Mouse (Mus musculus): ENCODE results near the gene Senp2. TPM values are rescaled to one million over a fixed set of nuclear protein-coding genes. Genes with fewer than 3 reads are reported as not detected.
"Not testable (repeated sequence)": the region's sequence is repeated elsewhere in the genome, so short reads cannot be mapped to it uniquely, and the experiment has no call there.

Gene Senp2
- 10 to 100 TPM; 34.9 to 39.6 TPM for total RNA-seq (2021)
- long read RNA-seq, experiment 1, full-length matches to known transcripts, result 12 of 23 reads
- long read RNA-seq, experiment 1, partial matches to known transcripts, result 4 of 23 reads
- long read RNA-seq, experiment 1, other reads (novel, unspliced or antisense), result 7 of 23 reads
- long read RNA-seq, experiment 2, full-length matches to known transcripts, result 11 of 19 reads
- long read RNA-seq, experiment 2, partial matches to known transcripts, result 3 of 19 reads
- long read RNA-seq, experiment 2, other reads (novel, unspliced or antisense), result 5 of 19 reads

DNA sequence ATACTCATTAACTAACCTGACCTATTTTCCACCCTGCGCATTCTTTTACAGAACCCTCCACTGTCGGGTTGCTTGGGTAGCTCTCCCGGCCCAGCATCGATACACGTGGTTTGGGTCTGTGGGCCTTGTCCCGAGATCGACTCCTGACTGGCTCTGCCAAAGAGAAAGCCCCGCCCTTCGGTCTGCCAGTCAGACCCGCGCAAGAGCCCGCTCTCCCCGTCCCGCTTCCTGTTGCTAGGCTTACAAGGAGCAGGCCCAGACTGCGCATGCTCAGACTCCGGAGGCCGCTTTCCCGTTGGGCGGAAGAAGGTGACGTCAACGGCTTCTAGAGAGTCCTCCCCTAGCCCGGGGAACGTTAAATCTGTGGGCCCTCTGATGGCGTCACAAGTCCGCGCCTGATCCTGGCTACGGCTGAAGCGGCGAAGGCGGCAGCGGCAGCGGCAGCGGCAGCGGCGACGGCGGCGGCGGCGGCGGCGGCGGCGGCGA lies at the start of gene Senp2:
TSS of gene Senp2 (plus strand) at position 386 of the 486 bp plus-strand sequence.
- peak; percentile 100 for DNase-seq

DNA sequence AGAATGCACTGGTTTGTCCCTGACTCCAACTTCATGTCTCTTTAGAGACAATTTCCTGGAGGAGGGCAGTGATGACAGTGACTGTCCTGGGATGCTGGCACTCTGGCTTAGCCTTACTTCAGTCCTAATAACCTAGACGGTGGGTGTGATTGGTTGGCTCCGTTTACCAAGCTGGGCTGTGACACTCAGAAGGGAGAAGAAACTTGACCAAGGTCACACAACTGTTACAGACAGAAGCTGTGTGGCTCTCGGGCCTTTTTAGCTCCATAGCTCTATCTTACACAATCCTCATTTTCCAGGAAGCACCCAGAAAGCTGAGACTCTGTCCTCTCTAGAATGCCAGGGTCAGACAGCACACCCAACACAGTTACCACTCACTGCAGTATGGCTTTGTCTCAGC lies 43.7 kb upstream of the Senp2 start:
- DNase-seq, result peak; percentile 11

DNA sequence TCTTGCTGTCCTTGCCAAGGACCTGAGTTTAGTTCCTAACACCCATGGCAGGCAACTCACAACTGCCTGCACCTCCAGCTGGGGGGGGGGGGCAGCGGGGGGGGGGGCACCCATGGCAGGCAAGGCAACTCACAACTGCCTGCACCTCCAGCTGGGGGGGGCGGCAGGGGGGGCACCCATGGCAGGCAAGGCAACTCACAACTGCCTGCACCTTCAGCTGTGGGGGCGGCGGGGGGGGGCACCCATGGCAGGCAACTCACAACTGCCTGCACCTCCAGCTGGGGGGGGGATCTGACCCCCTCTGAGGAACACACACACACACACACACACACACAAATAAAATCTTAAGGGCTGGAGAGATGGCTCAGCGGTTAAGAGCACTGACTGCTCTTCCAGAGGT lies 39.4 kb upstream of the Senp2 start:
- no peak for DNase-seq

DNA sequence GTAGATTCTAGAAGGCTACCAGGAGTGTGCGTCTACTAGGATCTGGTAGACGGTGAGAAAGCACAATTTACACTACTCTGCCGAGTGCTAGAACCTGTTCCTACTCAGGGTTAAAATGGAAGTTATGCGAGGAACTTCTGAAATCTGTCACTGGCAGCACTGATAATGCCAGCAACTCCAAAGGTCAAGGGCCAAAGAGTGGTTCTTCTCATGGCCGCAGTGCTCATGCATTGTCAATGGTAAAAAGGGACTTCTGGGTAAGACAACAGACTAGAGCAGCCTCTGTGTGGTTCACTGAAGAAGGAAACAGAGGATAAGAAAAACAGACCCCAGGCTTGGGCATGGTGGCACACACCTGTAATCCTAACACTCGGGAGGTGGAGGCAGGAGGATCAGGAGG lies 38.7 kb upstream of the Senp2 start:
- DNase-seq, result peak; percentile 17

DNA sequence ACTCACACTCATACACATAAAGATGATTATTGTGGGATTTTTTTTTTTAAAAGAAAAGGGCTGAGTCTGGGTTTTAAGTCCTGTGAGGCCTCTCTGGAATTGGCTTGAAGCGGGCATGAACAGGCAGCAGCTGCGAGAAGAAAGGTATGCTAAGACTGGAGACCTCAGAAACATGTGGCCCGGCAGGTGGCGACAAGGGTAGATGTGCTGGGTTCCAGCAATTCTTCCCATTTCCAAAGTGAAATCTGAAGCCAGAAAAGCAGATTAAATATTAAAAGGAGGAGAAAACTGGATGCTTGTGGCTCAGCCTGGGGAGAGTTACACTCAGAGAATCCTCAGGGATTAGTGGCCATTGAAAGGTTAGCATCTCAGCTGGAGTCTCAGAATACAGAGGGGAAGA lies 37.8 kb upstream of the Senp2 start:
- no peak for DNase-seq

DNA sequence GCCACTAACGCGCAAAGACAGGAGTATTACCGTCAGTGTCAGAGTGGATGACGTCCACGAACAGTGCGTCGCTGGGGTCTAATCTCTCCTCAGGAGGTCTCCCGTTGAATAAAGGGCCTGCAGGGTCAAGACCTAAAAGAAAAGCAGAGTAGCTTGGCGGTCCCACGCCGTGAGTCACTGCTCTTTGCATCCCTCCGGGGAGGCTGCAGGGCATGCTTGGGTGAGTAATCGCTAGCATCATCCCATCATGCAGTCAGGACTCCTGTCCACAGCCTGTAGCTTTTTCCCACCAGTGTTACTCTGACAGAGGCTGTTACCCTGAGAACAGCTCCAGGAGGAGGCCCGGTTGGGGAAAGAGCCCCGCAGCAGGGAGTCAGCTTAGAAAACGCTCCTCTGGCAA lies 33.1 kb upstream of the Senp2 start:
- DNase-seq, result peak; percentile 37

DNA sequence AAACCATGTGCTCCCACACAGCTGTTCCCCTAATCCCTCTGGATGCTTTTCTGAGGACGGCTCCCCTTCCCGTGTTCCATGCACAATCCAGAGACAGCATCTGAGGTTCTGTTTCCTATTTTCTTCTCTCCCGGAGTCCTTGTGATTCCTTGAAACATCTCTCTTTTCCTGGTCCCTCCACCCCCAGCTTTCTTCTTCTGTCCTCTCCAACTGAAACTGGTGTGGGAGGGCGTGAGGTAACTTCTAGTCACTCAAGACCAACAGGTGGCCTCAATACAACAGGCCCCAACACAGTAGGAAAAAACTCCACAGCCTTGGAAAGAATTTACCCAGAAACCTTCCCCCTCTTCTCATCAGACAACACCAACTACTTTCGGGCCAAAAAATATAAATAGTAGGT lies 31.9 kb upstream of the Senp2 start:
- no peak for DNase-seq

DNA sequence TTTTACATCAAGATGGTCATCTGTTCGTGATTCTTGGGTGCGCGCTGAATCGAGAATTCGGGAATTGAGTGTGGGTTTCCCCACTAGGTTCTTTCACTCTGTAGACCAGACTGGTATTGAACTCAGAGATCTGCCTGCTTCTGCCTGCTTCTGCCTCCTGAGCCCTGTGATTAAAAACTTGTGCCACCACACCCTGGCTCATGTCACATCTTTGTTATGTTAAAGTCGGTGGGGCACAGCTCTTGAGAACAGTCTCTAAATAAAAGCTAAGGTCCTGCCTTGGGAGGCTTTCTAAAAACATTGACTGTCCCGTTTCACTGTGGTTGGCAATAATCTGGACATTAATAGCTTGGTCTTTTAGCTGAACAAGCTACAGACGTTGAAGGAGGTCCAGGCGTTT lies 26.1 kb upstream of the Senp2 start:
- DNase-seq, result no peak

DNA sequence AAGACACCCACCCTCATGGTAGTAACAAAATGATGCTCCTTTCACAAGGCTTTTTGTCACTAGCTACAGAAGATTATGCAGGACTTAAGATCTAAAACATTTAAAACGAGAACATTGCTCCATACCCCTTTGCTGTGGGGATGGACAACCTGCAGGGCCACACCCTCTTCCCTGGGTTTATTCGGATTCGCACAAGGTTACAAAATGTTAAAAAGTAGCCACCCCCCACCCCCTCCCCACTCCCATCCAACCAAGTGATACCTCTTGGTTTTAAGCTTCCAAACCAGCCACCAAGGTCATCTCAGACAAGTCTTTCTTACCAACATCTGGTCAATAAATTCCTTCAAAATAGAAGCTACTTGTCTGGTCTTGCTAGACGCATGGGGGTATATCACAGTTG lies 25.7 kb upstream of the Senp2 start:
- no peak for DNase-seq

DNA sequence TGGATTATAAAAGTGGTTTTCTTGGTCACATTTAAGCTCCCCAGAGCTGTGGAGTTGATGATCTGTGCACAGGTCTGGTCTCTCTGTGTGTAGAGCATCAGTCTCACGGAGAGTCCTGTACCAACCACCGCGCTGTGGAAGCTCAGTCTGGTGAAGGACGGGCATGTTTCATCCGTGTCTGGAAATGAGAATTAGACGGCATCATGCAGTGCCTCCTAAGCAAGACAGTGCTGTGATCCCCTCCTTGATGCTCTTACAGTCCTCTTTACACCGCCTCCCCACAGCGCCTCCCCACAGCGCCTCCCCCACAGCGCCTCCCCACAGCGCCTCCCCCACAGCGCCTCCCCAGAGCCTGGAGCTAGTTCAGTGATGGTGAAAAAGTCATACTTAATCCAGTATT lies 25.2 kb upstream of the Senp2 start:
- no peak for DNase-seq

DNA sequence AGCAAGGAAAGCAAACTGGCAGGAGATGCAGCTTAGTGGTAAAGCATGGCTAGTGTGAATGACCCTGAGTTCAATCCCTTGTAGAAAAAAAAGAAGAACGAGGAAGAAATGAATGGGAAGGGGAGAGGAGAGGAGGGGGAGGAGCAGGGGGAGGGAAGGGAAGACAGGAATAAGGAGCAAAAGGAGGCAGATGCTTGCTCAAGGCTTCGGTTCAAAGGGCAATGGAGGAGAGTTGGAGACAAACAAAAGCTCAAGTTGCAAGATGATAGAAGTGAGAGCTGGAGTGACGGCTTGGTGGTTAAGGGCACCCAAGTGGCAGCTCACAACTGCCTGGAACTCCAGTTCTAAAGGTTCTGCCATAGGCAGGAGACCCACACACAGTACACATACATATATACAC lies 23.1 kb upstream of the Senp2 start:
- no peak for DNase-seq

DNA sequence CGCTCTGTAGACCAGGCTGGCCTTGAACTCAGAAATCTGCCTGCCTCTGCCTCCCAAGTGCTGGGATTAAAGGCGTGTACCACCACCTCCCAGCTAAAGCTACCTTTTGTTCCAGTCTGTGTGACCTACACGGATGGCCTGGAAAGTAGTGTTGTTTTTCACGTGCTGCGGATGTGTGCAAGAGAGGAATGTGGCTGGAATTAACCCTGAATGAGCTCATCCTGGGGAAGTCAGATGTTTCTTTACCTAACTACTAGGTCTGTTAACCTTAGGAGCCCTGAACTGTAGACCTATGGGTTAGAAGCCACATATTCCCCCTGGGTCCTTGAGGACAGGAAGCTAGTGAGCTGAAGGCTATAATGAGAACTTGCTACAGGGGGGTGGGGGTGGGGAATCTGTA lies 21.3 kb upstream of the Senp2 start:
- no peak for DNase-seq

DNA sequence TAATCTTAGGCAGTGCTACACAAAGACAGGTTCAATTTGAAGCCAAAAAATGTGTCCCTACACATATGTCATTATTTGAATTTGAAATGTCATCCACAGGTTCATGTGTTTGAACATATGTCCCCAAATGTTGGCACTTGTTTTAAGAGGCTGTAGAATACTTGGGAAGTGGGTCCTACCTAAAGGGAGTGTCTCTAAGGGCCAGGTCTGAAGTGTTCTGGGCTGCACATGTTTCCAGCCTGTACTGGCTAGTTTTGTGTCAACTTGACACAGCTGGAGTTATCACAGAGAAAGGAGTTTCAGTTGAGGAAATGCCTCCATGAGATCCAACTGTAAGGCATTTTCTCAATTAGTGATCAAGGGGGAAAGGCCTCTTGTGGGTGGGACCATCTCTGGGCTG lies 18.4 kb upstream of the Senp2 start:
- not testable (repeated sequence) for DNase-seq

DNA sequence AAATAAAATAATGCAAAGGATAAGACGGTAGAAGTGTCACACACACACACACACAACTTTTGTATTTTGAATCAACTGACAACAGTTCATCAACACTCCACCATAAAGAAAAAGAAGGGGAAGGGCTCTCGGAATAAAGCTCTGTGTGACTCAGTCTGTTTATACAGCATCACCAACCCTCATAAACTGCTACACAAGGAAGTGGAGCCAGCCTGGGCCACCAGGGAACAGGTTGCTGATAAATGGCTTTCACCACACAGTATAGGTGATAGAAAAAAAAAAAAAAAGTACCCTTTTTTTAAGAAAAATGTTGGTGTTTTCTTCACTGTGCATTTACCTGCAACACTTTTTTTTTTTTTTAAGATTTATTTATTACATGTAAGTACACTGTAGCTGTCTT lies 17.5 kb upstream of the Senp2 start:
- no peak for DNase-seq

DNA sequence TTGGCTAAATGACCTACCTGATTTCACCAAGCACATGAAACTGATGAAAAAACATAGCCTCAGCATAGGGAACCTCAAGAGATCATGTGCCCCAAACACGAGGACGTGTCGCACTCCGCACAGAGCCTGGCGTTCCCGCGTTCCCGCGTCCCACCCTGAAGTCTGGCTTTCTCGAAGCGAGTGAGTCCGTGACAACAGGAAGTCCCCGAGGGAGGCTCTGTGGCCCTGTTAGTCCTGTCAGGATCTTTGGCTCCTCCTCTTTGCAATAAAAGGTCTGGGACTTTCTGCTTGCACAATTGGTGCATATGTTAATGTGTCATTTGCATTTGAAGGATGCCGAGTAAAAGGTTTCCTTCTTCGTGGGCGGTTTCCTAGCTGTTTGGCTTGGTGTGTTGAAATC lies 14.0 kb upstream of the Senp2 start, which contains the start of gene Liph:
TSS of gene Liph (minus strand) at position 360 of the 400 bp plus-strand sequence.
- DNase-seq, result peak; percentile 32

DNA sequence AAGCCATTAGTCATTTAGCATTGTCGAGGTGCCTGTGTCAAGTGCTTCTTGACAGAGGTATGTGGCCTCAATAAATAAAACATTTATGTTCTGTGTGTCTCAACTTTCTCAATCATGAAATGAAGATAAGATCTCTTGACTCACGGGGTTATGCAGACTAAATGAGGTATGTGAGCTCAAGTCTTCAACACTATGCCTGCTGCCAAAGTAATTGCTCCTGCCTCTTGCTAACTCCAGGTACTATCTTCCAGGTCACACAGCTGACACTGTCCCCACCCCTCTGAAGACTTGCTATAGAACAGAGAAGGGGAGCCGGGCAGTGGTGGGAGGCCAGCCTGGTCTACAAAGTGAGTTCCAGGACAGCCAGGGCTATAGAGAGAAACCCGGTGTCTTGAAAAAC lies 12.9 kb upstream of the Senp2 start:
- DNase-seq, result no peak

DNA sequence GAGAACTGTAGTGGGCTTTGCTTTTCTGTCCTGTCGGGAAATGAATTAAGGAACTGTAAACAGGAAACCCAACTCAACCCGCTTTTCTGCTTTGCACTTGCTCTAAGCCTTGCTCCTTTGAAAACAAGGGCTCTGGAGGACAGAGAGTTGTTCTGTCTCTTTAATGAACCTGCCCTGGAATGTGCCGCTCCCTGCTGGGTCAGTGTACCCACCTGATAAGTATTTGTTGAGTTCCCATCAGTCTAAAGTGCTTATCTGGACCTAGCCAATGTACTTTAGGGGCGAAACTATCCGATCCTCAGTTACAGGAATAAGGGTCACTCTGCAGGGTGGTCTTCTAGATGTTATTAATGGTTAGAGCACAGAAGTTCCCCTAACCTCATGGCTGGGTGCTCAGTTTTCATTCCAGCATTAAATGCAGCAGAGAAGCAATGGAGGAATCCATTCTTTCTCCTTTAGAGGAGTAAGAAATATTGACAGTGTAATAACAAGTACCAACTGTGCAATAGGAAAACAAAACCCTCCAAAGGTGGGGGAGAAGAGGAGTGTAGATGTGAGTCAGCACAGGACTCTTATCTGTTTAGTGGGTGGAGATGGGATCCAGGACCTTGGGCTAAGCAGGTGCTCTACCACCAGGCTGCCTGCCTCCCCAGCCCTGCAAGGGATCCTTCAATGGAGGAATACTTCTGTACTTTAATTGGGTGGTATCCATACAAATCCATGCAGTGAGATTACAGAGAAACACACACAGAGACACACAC lies 12.2 kb upstream of the Senp2 start:
- DNase-seq, result no peak

DNA sequence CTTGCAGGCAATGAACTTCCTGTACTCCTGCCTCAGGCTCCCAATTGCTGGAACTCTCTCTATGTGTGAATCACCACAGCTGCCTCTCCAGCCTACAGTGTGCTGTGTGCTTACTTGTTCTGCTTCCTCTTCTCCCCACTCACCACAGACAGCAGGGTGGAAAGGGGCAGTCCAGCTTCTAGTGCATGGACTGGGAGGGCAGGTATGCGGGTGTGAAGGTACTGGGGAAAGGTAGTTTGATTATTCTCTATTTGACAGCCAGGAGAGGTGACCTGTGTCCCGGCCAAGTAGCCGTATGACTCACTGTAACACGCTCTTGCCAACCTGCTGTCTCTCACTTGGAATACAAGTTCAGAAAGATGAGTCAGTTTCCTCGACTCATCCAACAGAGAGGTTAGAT lies 11.2 kb upstream of the Senp2 start:
- peak; percentile 46 for DNase-seq

DNA sequence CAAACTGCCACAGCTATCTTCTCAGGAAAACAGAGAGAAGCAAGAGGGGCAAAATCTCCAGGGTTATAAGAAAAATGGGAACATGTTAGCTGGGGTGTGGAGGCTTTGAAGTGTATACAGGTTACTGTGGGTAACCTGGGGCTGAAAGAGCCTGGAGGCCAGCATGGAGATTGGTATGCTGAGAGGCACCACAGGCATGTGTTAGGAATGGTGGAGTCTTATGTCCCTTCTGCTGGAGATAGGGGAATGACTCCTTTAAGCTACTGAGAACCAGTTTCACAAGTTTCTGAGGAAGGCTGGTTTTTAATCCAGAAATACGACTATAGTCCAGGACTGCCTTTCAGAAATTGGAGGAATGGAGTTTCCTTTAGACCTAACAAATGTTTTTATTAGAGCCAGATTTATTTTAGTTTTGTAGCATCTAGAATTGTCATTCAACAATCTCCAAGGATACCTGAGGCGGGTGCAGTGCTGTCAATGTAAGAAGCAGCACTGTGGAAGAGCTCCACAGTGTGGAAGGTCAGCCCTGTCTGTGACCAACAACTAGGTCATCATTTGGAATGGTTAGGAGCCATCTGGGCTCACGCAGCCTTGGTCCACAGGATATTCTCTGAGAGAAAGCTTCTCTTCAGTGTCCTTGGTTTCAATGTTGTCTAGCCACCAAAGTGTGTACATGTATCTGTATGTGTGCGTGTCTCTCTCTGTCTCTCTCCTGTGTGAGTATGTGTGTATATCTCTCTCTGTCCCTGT lies 9.2 kb upstream of the Senp2 start:
- no peak for DNase-seq

DNA sequence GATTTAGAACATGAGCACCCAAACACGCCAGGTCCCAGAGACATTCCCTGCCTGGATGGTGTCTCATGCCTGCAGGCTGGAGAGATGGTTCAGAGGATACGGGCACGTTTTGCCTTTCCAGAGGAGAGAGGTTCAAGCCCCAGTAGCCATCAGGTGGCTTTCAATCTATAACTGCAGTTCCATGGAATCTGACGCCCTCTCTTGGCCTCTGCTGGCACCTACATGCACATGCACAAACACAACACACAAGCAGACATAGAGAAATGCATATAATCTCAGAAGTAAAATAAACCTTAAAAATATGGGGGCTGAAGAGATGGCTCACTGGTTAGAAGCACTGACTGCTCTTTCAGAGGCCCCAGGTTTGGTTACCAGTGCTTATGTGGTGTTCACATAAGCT lies 8.1 kb upstream of the Senp2 start:
- DNase-seq, result no peak

DNA sequence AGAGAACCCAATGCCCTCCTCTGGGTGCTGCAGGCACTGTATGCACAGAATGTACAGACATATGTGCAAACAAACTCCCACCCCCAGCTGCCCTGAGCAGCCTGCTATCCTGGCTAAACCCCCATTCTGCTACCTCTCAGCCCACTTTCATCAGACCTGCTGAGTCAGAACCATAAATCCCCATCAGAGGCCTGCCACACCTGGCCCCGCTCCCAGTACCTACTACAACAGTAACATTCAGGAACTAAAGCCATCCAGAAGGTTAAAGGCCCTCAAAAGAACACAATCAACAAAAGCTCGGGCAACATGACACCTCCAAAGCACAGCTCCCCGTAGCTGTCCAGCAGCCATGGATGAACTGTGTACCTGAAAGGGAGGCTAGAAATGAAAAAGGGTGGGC lies 7.7 kb upstream of the Senp2 start:
- no peak for DNase-seq

DNA sequence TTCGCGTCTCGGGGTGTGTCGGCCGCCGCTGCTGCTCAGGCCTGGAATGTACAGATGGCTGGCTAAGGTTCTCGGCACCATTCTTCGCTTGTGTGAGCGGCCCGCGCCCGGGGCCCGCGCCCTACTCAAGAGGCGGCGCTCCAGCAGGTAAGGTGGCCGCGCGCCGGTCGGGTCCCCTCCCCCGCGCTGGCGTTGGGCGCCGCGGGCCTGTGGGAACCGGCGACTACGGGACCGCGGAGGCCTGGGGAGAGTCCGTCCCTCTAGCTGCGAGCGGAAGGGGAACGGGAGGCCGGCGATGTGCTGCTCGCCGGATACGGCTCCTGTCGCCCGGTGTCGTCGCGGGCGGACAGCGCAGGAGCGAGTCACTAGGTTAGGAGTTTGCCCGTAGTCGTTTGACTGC lies 312 bp downstream of the Senp2 start:
- DNase-seq, result no peak

DNA sequence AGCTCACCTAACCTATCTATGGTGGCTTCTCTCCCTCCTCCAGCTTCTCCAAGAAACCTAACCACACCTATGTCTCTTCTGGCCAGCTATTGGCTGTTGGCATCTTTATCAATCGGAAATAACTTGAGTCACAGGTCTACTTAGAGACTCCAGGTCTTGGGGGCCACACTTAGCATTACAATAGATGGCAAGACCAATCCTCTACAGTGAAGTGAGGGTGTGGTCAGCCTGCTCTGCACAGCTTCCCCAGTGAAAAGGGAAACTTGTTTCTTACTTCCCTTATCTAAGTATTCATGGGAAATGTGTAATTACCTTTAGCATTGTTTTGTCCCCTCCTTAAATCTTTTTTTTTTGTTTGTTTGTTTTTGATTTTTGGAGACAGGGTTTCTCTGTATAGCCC lies 6.3 kb downstream of the Senp2 start:
- DNase-seq, result no peak

Data from adrenal gland, postnatal 10 days (tissue).